Mouse (Mus musculus) right cerebral cortex, adult 18-20 months (tissue): Measurements from ENCODE around the gene Chd3.
"Not testable (repeated sequence)": the region's sequence is repeated elsewhere in the genome, so short reads cannot be mapped to it uniquely, and the experiment has no call there.

Experiments used
- DNase-seq: peaks from one replicate; pipeline ENCODE4 v3.0.0; 2022; ENCODE audit warnings: mixed read lengths

Chd3 gene

GRCm38 (mm10) chr11:69318000-69318399 is 51.2 kb downstream of the Chd3 start:
- DNase-seq, result not testable (repeated sequence)

- no peak for DNase-seq
Measured at GRCm38 (mm10) chr11:69316361-69316760, 52.8 kb downstream of the Chd3 start.

- no peak for DNase-seq
Measured at GRCm38 (mm10) chr11:69311266-69311665, 57.9 kb downstream of the Chd3 start.

GRCm38 (mm10) chr11:69306039-69306438 is 63.2 kb downstream of the Chd3 start:
- DNase-seq, result no peak

GRCm38 (mm10) chr11:69305291-69305690 is 63.9 kb downstream of the Chd3 start:
- DNase-seq, result no peak

- no peak for DNase-seq
Measured at GRCm38 (mm10) chr11:69302817-69303216, 66.4 kb downstream of the Chd3 start.

- DNase-seq, result no peak
Measured at GRCm38 (mm10) chr11:69298231-69298630, 71.0 kb downstream of the Chd3 start.

- DNase-seq, result peak; percentile 21
Measured at GRCm38 (mm10) chr11:69297799-69298198, 71.4 kb downstream of the Chd3 start.

- DNase-seq, result peak; percentile 29
Measured at GRCm38 (mm10) chr11:69295286-69295685, 73.9 kb downstream of the Chd3 start.
